Mouse (Mus musculus) neural tube, embryonic 11.5 days (tissue): ENCODE measurements around the gene Fam227b. TPM values are rescaled to one million over a fixed set of nuclear protein-coding genes. Genes with fewer than 3 reads are reported as not detected.

Source experiments
- ATAC-seq: fragments of 200-750 bp; cut with Nextera tagmentation; 2 replicates; pipeline ENCODE4 v1.8.0; 2017; ENCODE audit warnings: moderate number of reproducible peaks, mild to moderate bottlenecking, moderate TSS enrichment, moderate library complexity; ENCODE audit not compliant: insufficient read depth, low FRiP score, low TSS enrichment
- DNase-seq: peaks from one replicate; pipeline ENCODE4 v3.0.0-alpha.2; 2015; ENCODE audit warnings: low spot score
- H3K27ac ChIP-seq: fragments of 300-500 bp; sonication (generic); 2 replicates; pipeline ENCODE4 v1.5.1; 2014; ENCODE audit warnings: low read depth, mild to moderate bottlenecking, low read length
- H3K27me3 ChIP-seq: fragments of 300-500 bp; sonication (generic); 2 replicates; pipeline ENCODE4 v1.6.1; 2014; ENCODE audit warnings: mild to moderate bottlenecking, low read length, mixed read lengths; ENCODE audit not compliant: control insufficient read depth, insufficient read depth
- H3K36me3 ChIP-seq: fragments of 300-500 bp; sonication (generic); 2 replicates; pipeline ENCODE4 v1.6.1; 2014; ENCODE audit warnings: mild to moderate bottlenecking, low read length, moderate library complexity, mixed read lengths; ENCODE audit not compliant: control insufficient read depth, insufficient read depth
- H3K4me1 ChIP-seq: fragments of 300-500 bp; sonication (generic); 2 replicates; pipeline ENCODE4 v1.6.1; 2014; ENCODE audit warnings: low read length, mixed read lengths; ENCODE audit not compliant: control insufficient read depth, insufficient read depth
- H3K4me2 ChIP-seq: fragments of 300-500 bp; sonication (generic); 2 replicates; pipeline ENCODE4 v1.6.1; 2014; ENCODE audit warnings: low read depth, mild to moderate bottlenecking, moderate library complexity
- H3K4me3 ChIP-seq: fragments of 300-500 bp; sonication (generic); 2 replicates; pipeline ENCODE4 v1.5.1; 2014; ENCODE audit warnings: low read depth, low read length
- H3K9ac ChIP-seq: fragments of 300-500 bp; sonication (generic); 2 replicates; pipeline ENCODE4 v1.6.1; 2014; ENCODE audit warnings: mild to moderate bottlenecking, low read length
- H3K9me3 ChIP-seq: fragments of 300-500 bp; sonication (generic); 2 replicates; pipeline ENCODE4 v1.6.1; 2016; ENCODE audit warnings: low read length; ENCODE audit not compliant: control insufficient read depth
- WGBS: fragments of 180-500 bp; shearing (Covaris S2); extraction: QIAGEN DNeasy Blood & Tissue Kit; methylation state at CpG from one replicate; pipeline ENCODE4 v1.1.7; 2014; 5-methylcytosine and 5-hydroxymethylcytosine counted together
- polyA plus RNA-seq: library from polyadenylated mRNA; unstranded; fragments of >200 nt; fragmentation: Nextera tagmentation; extraction: Ambion mirVana; gene quantifications from 2 replicates; pipeline ENCODE4 v1.2.1, GENCODE M21; 2014

Fam227b gene
- polyA plus RNA-seq, 1 experiment from 2014 or later: not detected

- Histone ChIP-seq H3K36me3 (no peaks in the 10 kb centered on the region), H3K27me3 (no peaks in the 10 kb centered on the region), H3K9me3 (no peaks in the 10 kb centered on the region), H3K4me2 (no peak overlapping the region), H3K27ac (no peak overlapping the region), H3K9ac (no peak overlapping the region), H3K4me1 (no peaks in the 10 kb centered on the region), H3K4me3 (no peak overlapping the region)
- WGBS: 79% methylated on average over 3 of the region's 3 CpGs
- ATAC-seq (no peak), DNase-seq (no peak)
Observed at GRCm38 (mm10) chr2:125933977-125934376, 217.8 kb downstream of the Fam227b start.

Other genes with a start within 250 kb of the Fam227b start
- 0.50 and 0.99 TPM in 2 replicates for gene Fgf7, start 117.3 kb downstream of the Fam227b start, polyA plus RNA-seq
- 21.9 and 24.7 TPM in 2 replicates for gene Dtwd1, start 137 bp upstream of the Fam227b start, polyA plus RNA-seq
- not detected in 2 replicates for gene Gm17555, start 63.1 kb upstream of the Fam227b start, polyA plus RNA-seq